Mouse (Mus musculus) heart, embryonic 12.5 days (tissue): Measurements from ENCODE around the gene R3hdm2. TPM values are rescaled to one million over a fixed set of nuclear protein-coding genes. Genes with fewer than 3 reads are reported as not detected.
A peak's percentile ranks its signal among the peaks of the same experiment; 100 is the strongest.

Experiments used
- ATAC-seq: fragments of 200-750 bp; cut with Nextera tagmentation; 2 replicates; pipeline ENCODE4 v1.8.0; 2017; ENCODE audit warnings: moderate TSS enrichment, moderate library complexity; ENCODE audit not compliant: insufficient number of reproducible peaks, low FRiP score
- H3K27ac ChIP-seq: fragments of 300-500 bp; sonication (generic); 2 replicates; pipeline ENCODE4 v1.5.1; 2016; ENCODE audit warnings: mild to moderate bottlenecking, moderate library complexity; ENCODE audit not compliant: poor library complexity, severe bottlenecking
- H3K27me3 ChIP-seq: fragments of 300-500 bp; sonication (generic); replicated peaks from 2 replicates; pipeline ENCODE4 v1.6.1; 2016; ENCODE audit warnings: mild to moderate bottlenecking, moderate library complexity
- H3K36me3 ChIP-seq: fragments of 300-500 bp; sonication (generic); 2 replicates; pipeline ENCODE4 v1.6.1; 2016; ENCODE audit warnings: mild to moderate bottlenecking, moderate library complexity
- H3K4me1 ChIP-seq: fragments of 300-500 bp; sonication (generic); replicated peaks from 2 replicates; pipeline ENCODE4 v1.6.1; 2016; ENCODE audit warnings: mild to moderate bottlenecking
- H3K4me2 ChIP-seq: fragments of 300-500 bp; sonication (generic); 2 replicates; pipeline ENCODE4 v1.6.1; 2016; ENCODE audit warnings: mild to moderate bottlenecking, moderate library complexity
- H3K4me3 ChIP-seq: fragments of 300-500 bp; sonication (generic); 2 replicates; pipeline ENCODE4 v1.5.1; 2016; ENCODE audit warnings: mild to moderate bottlenecking
- H3K9ac ChIP-seq: fragments of 300-500 bp; sonication (generic); 2 replicates; pipeline ENCODE4 v1.6.1; 2016; ENCODE audit warnings: mild to moderate bottlenecking, moderate library complexity
- H3K9me3 ChIP-seq: fragments of 300-500 bp; sonication (generic); replicated peaks from 2 replicates; pipeline ENCODE4 v1.6.1; 2016; ENCODE audit warnings: mild to moderate bottlenecking, moderate library complexity
- WGBS: fragments of 180-500 bp; shearing (Covaris S2); methylation state at CpG from one replicate; pipeline ENCODE4 v1.1.7; 2016; 5-methylcytosine and 5-hydroxymethylcytosine counted together
- polyA plus RNA-seq: library from polyadenylated mRNA; unstranded; fragments of >200 nt; fragmentation: Nextera tagmentation; extraction: Ambion mirVana; gene quantifications from 2 replicates; pipeline ENCODE4 v1.2.1, GENCODE M21; 2016

The R3hdm2 gene
- polyA plus RNA-seq, 1 experiment from 2014 or later, result 35.8 TPM

DNA sequence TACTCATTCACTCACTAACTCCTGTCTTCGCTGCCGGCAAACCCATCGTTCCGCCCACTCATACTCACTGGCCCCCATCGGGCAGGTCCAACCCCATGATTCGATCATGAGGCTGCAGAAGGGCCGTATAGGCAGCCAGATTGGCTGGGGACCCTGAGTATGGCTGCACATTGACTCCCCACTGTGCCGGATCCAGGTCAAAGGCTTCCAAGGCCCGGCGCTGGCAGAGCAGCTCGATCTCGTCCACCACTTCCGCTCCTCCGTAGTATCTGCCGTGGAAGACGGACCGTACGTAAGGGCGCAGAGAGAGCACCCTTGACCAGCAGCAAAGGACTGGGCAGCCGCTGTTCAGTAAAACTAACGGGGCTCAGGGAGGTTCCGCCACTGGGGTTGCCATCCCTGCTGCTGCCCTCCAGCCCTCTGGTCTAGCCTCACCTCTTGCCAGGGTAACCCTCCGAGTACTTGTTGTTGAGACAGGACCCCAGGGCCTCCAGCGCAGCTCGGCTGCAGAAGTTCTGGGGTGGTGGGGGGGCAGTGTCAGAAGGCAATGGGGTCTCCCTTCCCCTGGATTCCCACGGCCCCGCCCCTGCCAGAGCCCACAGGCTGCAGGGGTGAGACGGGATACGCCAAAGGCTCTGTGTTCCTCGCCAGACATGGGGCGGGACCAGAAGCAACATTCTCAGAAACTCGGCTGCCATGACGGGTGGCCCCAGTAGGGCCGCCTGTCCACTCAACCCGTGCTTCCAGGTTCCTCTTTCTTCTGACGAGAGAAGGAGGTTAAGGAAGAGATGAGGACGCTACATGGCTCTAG, 140.0 kb downstream of the R3hdm2 start:
- H3K4me1 ChIP-seq, result peaks cover 35% of the 10 kb centered on the region
- H3K9ac ChIP-seq, result no peak overlapping the region
- H3K36me3 ChIP-seq, result peaks cover 35% of the 10 kb centered on the region
- H3K4me3 ChIP-seq, result no peak overlapping the region
- peaks cover 59% of the 10 kb centered on the region for H3K27me3 ChIP-seq
- no peak for ATAC-seq
- H3K27ac ChIP-seq, result no peak overlapping the region
- no peaks in the 10 kb centered on the region for H3K9me3 ChIP-seq
- H3K4me2 ChIP-seq, result peak overlapping the region; percentile 75; the same call in 1 of the 2 replicates
- 92% methylated on average over 37 of the region's 37 CpGs for WGBS

DNA sequence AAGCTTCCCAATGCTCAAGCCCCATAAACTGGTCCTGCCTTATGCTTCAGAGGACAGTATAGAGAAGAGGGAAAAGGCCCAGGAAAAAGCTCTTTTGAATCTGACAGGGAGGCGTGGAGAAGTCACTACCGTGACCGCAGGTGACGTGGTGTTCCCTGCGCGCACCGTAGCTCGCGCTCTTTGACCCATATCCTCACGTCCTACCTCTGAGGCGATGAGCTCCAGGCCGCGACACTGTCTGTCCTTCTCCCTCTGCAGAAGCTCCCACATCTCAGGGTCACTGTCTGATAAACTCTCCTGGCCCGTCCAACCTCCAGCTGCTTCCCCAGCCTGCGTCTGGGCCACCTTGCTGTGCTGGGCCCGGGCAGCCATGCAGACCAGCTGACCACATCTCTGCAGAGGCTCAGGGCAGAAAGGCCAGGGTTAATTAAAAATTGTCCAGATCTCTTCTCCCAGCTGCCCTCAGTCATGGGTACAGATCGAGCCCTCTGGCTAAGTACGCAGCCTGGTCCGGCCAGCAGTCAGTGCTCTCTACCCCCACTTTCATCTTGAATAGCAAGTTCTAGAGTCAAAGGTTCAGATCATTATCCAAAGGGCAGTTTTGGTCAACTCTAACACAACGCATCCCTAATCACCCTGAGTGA, 140.7 kb downstream of the R3hdm2 start:
- Histone ChIP-seq H3K27me3 (peaks cover 59% of the 10 kb centered on the region), H3K9ac (peak overlapping the region; percentile 79), H3K4me1 (peaks cover 32% of the 10 kb centered on the region), H3K4me3 (peak overlapping the region; percentile 66), H3K36me3 (peaks cover 35% of the 10 kb centered on the region), H3K9me3 (no peaks in the 10 kb centered on the region), H3K27ac (no peak overlapping the region), H3K4me2 (peak overlapping the region; percentile 75)
- WGBS, result 79% methylated on average over 20 of the region's 20 CpGs
- no peak for ATAC-seq

DNA sequence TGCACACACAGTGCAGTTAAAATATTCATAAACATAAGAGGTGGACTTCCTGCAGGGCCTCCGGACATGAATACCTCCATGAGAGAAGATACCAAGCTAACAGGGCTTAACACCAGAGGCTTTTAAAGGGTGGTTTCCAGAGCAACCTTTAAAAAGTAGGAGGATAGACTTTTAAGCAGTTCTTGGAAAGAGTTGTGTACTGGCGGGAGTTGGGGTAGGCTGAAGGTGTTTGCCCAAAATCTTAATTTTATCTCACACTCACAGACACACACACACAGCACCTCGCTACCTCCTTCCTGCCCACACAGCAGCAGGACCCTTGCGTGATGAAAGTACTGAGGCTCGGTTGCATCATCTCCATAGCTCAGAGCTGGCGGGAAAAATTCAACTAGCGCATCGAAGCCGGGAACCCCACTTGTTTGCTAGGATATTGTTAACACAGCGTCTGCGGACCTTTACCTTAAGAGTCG, 141.5 kb downstream of the R3hdm2 start:
- Histone ChIP-seq H3K27me3 (peaks cover 61% of the 10 kb centered on the region), H3K9me3 (no peaks in the 10 kb centered on the region), H3K36me3 (peaks cover 35% of the 10 kb centered on the region), H3K27ac (no peak overlapping the region), H3K4me2 (peak overlapping the region; percentile 75), H3K4me1 (peaks cover 32% of the 10 kb centered on the region), H3K9ac (peak overlapping the region; percentile 79), H3K4me3 (peak overlapping the region; percentile 66)
- WGBS, result 8% methylated on average over 12 of the region's 12 CpGs
- ATAC-seq, result no peak

DNA sequence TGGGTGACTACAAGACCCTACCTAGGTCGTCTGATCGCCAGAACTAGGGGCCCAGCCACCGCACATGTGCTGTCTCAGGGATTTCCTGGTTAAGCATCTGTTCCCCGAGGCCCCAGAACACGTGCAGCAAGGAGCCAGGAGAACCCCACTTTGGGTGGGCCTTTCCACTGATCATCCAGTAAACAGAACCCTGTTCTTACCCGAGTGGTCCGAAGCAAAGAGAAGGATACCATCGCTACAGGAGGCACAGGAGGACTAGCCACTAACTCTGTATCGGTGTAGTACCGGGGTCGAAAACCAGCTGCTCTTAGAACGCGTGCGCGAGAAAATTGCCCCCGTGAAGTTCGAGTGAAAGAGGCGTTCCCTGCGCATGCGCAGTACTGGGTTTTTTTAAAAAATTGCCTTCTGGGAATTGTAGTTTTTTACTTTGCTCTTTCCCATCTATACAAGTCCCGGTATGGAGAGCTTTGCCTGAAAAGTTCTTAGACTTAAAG, 142.0 kb downstream of the R3hdm2 start, which contains the start of gene Shmt2:
Gene Shmt2, minus strand, starts transcription at position 357 of the 494 bp plus-strand sequence.
- peak within 1 kb of the TSS; percentile 75 for H3K4me2 ChIP-seq
- H3K27me3 ChIP-seq, result peaks cover 63% of the 10 kb centered on the region
- peaks cover 29% of the 10 kb centered on the region for H3K4me1 ChIP-seq
- under 1% methylated on average over 21 of the region's 21 CpGs for WGBS
- H3K27ac ChIP-seq, result no peak within 1 kb of the TSS
- H3K9ac ChIP-seq, result peak within 1 kb of the TSS; percentile 79
- peak within 1 kb of the TSS; percentile 66 for H3K4me3 ChIP-seq
- peak; percentile 68 for ATAC-seq
- H3K9me3 ChIP-seq, result no peaks in the 10 kb centered on the region
- H3K36me3 ChIP-seq, result peaks cover 34% of the 10 kb centered on the region

DNA sequence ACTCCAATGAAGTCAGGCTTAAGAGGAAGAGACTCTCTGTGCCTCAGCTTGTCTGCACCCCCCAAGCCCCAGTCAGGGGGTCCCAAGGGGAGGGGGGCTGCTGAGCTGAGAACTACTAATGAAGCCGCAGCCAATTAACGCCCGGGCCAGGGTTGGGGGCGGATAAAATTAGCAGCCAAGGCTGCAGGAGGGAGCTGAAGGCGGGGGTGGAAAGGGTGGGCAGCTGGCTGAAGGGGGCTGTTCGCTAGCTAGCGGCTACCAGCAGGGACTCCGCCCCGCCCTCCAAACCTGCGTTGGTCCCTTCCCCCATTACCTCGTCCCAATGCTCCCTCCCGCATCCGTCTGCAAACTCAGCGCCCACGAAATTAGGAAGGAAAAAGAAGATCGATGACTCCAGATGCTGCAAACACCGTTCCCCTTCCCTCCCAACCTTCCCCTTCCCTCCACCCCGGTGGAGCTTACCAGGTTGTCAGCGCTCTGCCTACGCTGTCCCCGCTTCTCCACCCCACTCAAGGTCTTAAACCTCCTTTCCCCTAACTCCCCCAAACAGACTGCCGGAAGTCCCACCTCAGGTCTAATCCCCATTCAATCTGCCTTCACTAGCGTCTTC, 144.6 kb downstream of the R3hdm2 start:
- Histone ChIP-seq H3K27me3 (peaks cover 69% of the 10 kb centered on the region), H3K27ac (no peak overlapping the region), H3K4me3 (no peak overlapping the region), H3K36me3 (peaks cover 7% of the 10 kb centered on the region), H3K4me1 (peaks cover 26% of the 10 kb centered on the region), H3K9me3 (no peaks in the 10 kb centered on the region), H3K4me2 (no peak overlapping the region; the same call in 1 of the 2 replicates), H3K9ac (no peak overlapping the region)
- WGBS, result 4% methylated on average over 23 of the region's 23 CpGs
- no peak for ATAC-seq

DNA sequence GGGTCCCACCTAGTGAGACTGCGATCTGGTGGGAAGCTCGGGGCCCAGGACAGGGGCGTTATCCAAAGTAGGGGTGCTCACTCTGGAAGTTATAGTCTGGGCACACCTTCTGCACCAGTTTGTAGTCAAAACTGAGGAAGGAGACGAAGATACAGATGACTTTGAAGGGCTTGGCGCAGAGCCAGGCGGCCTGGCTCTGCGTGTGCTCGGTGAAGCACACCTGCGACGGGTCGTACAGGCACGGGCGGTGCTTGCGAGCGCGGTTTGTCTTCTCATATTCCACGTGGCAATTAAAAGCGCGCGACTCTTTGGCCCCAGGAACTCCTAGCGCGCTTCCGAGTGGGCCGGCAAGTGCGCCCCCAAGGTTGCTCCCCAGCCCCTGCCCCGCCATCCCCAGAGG, 145.9 kb downstream of the R3hdm2 start:
- Histone ChIP-seq H3K27me3 (peaks cover 82% of the 10 kb centered on the region), H3K27ac (no peak overlapping the region), H3K4me1 (peaks cover 20% of the 10 kb centered on the region), H3K4me2 (peak overlapping the region; percentile 65), H3K36me3 (no peaks in the 10 kb centered on the region), H3K4me3 (peak overlapping the region; percentile 38), H3K9ac (0 out of 2 replicates have a peak overlapping the region, but pooled peaks have one; percentile 21), H3K9me3 (no peaks in the 10 kb centered on the region)
- WGBS, result 3% methylated on average over 26 of the region's 26 CpGs
- ATAC-seq, result no peak

DNA sequence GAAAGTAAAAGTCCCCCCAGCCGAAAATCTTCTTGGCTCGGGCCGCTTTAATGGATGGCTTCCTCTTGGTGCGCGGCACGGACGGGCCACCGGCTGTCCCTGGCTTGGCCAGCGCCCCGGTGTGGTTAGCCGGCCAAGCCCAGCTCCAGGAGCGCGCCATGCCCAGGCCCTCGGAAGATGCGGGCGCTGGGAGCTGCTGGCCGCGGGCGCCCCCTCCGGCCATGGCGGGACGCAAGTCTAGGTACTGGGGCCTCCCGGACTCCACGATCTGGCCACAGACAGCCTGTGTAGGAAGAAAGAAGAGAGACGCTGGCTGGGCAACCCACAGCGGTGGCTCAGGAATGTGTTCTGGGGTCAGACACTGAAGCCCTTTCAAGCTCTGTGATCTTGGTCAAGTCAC, 146.6 kb downstream of the R3hdm2 start:
- no peaks in the 10 kb centered on the region for H3K36me3 ChIP-seq
- peak overlapping the region; percentile 21; the same call in 1 of the 2 replicates for H3K9ac ChIP-seq
- no peak for ATAC-seq
- no peak overlapping the region for H3K27ac ChIP-seq
- H3K4me2 ChIP-seq, result peak overlapping the region; percentile 65
- WGBS, result 0% methylated on average over 26 of the region's 26 CpGs
- peaks cover 13% of the 10 kb centered on the region for H3K4me1 ChIP-seq
- H3K27me3 ChIP-seq, result peaks cover 88% of the 10 kb centered on the region
- no peaks in the 10 kb centered on the region for H3K9me3 ChIP-seq
- H3K4me3 ChIP-seq, result peak overlapping the region; percentile 38

DNA sequence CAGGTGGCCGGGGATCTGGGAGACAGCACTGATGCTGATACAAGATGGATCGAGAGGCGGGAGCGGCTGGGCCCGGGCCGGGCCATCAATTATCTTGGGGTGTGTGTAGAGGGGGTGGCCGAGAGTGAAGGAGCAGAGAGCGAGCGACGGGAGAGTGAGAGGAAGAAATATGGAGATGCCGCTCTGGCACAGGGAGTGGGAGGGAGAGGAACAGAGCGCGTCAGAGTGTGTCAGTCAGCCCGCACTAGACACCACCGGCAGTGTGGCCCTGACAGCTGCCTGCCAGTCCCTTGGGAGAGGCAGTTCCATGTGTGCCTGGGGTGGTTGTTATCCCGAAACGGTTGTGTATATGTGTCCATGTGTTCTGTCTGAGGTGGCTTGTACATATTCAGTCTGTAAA, 147.4 kb downstream of the R3hdm2 start:
- peaks cover 12% of the 10 kb centered on the region for H3K4me1 ChIP-seq
- H3K27ac ChIP-seq, result no peak overlapping the region
- H3K4me3 ChIP-seq, result no peak overlapping the region
- peaks cover 96% of the 10 kb centered on the region for H3K27me3 ChIP-seq
- WGBS, result 4% methylated on average over 17 of the region's 17 CpGs
- H3K4me2 ChIP-seq, result no peak overlapping the region
- H3K9ac ChIP-seq, result no peak overlapping the region
- no peaks in the 10 kb centered on the region for H3K9me3 ChIP-seq
- no peaks in the 10 kb centered on the region for H3K36me3 ChIP-seq
- ATAC-seq, result no peak

DNA sequence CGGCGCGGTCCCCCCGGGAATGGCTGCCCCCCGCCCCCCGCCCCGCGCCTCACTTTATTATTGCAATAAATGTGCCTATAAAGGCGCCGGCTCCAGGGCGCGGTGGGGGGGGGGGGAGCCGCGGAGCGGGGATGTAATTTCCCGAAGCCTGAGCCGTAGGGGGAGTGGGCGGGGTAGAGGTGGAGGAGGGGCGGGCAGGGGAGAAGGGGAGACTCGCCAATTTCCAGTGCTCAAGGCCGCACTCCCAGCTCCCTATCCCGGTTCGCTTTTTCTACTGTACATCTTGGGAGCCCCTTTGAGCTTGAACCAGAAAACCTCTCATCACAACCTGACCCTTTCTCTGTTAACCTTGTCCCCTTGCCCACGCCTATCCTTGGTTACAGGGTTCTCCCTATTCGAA, 150.8 kb downstream of the R3hdm2 start:
- Histone ChIP-seq H3K4me2 (peak overlapping the region; percentile 17; the same call in 1 of the 2 replicates), H3K36me3 (no peaks in the 10 kb centered on the region), H3K27ac (no peak overlapping the region), H3K27me3 (peaks cover 100% of the 10 kb centered on the region), H3K9me3 (no peaks in the 10 kb centered on the region), H3K4me1 (peaks cover 24% of the 10 kb centered on the region), H3K9ac (no peak overlapping the region), H3K4me3 (no peak overlapping the region)
- ATAC-seq, result no peak
- 3% methylated on average over 18 of the region's 25 CpGs for WGBS

DNA sequence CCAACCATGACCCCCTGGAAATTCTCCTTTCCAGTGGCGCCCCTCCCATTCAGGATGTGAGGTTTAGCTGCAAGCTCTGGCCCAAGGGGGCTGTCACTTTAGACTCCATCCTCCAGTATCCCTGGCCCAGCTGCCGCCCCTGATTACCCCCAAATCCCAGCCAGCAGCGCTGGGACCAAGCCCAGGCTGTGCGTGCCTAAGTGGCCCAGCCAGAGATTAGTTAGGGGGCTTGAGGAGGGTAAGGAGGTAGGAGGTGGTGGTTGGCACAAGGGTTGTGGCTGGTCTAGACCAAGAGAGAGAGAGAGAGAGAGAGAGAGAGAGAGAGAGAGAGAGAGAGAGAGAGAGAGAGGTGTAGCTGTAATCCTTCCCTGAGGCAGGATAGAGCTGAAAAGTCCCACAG, 151.4 kb downstream of the R3hdm2 start:
- H3K9ac ChIP-seq, result no peak overlapping the region
- no peak overlapping the region for H3K27ac ChIP-seq
- peaks cover 100% of the 10 kb centered on the region for H3K27me3 ChIP-seq
- no peak for ATAC-seq
- no peak overlapping the region for H3K4me2 ChIP-seq
- no peaks in the 10 kb centered on the region for H3K9me3 ChIP-seq
- H3K36me3 ChIP-seq, result no peaks in the 10 kb centered on the region
- peaks cover 18% of the 10 kb centered on the region for H3K4me1 ChIP-seq
- H3K4me3 ChIP-seq, result no peak overlapping the region
- WGBS, result under 1% methylated on average over 4 of the region's 4 CpGs
